Mouse (Mus musculus): ENCODE data around the gene Maml3.

Maml3 gene

DNA sequence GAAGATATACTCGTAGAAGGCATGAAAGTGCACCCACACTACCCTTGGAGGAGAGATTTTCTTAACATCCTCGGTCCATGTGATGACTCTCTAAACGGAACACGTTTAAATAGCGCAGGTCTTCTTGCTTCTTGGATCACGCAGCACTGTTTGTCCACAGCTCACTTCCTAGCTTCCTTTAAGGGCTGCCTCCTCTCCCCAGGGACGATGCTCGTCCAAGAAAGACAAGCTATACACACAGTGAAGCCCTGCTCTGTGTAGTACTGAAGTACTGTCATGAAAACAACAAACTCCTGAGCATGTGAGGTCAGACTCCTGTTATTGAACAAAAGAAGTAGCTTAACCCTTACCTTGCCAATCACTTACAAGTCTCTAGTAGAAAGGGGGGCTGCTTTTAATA, 192.7 kb downstream of the Maml3 start:
- in situ Hi-C loops (cut with MboI), result no loop called here

DNA sequence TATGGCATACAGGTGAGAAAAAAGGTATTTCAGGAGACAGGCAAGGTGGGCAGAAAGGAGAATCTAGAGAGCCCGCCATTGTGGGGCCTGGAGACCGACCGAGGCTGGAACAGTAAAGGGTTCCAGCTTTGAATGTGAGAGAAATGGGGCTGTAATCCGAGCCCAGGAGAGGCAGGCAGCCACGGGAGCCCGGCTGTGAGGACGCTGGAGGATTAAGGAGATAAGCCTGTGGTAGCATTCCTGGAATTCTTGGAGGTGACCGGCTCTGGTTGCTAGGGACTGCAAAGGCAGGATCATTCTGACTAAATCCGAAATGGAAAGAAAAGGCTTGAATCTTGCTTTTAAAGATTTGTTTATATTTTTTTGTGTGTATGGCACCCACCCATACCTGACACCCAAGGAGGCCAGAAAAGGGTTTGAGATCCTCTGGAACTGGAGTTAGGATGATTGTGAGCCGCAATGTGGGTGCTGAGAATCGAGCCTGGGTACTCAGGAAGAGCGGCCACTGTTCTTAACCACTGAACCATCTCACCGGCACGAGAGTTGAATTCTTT, 196.4 kb downstream of the Maml3 start:
- in situ Hi-C loops (cut with MboI), result no loop called here

DNA sequence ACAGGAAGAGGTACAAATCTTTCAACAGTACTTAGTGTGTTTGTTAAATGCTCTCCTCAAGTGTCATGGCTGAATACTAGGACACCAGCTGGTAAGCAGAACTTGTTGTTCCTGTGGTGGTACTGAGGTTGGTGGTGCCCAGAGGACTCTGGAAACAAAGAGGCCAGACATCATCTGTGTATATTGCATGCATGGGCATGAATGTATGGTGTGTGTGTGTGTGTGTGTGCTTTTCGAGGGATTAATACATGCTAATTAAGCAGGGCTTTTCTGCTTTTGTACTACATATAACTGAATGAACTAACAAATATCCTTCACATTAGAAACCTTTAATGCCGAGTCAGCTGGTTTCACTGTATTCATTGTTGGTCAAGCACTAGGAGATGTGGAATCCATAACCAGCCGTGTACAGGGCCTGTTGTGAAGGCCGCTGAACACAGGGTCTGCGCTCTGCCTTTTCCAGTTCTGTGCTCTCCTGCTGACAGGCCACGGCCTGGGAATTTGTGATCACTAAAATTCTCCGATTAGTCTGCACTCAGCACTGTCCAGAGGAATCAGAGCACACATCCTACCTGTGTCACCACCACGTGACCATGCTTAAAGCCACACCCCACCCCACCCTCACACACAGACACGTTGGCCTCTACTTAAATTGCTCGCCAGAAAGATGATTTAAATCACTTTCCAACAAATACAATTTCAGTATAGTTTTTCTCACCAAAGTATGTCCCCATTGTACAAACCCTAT, 197.6 kb downstream of the Maml3 start:
- in situ Hi-C loops (cut with MboI), result no loop called here

DNA sequence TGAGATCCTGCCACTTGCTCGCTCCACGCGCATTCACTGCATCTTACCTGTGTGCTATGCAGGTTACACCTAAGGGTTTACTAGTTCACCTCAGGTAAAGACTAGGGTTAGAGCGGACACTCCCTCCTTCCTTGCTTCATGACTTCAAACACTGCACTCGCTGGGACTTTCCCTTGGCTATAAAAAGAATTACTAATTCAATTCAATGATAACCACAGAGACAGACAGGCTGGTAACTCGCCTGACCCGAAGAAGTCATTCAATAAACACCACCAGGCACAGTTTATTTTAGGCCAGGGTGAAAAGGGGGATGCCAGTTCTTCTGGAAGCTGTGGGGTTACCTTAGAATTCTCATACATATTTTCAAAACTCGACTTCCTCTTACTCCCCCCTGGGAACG, 199.0 kb downstream of the Maml3 start:
- in situ Hi-C loops (cut with MboI), result no loop called here

DNA sequence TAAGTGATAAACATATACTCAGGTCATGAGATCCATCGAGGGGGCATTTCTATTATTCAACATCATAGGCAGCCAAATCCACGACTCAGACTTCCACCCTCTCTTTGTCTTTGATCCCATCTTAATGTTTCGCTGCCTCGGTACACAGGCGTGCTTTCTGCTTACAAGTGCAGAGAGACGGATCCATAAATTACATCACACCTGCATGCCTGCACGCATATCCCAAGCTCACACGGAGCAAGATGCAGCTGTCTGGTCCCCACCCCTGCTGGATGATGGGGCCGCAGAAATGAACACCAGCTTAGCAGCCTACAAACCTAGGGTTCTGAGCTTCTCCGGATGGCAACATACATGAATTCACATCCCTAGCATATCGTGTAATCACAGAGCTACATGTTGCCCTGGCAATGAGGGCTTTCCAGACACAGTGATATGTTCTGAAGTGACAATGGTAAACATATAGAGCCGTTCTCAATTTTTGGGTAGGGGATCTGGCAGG, 200.5 kb downstream of the Maml3 start:
- in situ Hi-C loops (cut with MboI), result no loop called here

DNA sequence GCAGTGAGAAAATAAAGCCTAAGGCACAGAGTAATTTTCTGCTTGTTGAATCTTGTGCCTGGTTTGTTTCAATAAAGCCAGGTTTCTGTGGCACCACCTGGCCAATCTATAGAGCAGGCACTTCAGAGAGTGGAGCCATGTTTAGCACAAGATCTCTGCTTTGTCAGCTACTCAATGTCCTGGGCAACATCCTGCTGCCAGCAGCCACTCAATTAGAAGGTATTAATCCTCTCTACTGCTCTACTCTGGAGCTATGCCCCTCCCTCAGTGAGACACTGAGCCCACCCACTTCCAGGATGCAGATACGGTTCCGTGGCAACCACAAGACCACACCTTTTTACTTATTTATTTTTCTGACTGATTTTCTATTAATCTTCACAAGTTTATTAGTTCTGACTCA, 203.7 kb downstream of the Maml3 start:
- in situ Hi-C loops (cut with MboI), result no loop called here

DNA sequence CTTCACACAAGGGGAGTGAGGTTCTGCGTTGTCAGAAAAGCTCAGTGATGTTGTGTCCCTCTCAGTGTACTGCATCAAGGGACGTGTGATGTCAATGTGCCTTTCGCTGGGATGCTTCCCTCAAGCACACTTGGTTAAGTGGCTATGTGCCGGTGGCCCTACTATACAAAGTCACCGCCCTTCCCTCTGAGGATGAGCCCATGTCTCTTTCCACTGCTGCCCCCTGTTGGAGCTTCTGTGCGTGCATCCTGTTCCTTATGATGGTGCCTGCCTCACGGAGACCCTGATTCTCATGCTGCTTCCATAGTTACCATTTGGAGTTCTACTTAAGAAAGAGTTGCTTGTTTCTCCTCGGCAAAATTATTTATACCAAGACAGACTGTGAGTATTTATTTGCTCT, 210.4 kb downstream of the Maml3 start:
- in situ Hi-C loops (cut with MboI), result no loop called here

DNA sequence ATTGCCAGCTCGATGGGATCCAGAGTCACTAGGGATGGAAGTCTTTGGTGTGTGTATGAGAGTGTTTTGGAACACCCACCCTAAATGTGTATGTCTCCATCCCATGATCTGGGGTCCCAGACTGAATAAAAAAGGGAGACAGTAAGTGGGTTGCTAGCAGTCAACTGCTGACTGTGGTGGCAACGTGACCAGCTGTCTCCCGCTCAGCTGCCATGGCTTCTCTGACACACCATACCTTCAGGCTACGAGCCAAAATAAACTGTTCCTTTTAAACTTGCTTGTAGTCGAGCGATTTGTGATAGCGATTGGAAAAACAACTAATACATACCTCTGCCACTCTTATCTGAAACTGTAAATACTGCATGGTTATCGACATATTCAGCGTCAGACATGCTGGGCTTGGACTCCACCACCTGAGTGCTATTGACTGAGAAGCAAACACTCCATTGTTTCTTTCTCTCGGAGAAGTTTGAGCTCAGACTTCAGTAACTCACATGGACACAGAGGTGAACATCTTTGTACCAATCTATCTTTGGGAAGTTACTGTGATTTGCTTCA, 213.2 kb downstream of the Maml3 start:
- in situ Hi-C loops (cut with MboI), result no loop called here

DNA sequence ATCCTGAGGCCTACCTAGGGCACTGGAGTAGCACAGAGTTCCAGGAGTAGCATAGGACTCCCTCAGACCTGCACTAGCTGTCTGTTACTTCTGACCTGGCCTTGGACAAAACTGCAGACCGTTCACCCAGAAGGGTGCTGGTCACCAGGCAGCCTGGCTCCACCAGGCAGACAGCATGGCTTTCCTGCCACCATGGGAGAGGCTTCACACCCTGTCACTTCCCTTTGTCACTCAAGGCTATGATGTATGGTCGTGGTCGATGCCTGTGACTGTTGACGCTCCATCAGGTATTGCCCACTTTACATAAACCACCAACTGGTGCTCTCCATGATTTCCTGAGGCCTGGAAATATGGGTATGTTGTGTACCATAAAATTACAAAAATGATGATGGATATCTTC, 214.7 kb downstream of the Maml3 start:
- in situ Hi-C loops (cut with MboI), result no loop called here

DNA sequence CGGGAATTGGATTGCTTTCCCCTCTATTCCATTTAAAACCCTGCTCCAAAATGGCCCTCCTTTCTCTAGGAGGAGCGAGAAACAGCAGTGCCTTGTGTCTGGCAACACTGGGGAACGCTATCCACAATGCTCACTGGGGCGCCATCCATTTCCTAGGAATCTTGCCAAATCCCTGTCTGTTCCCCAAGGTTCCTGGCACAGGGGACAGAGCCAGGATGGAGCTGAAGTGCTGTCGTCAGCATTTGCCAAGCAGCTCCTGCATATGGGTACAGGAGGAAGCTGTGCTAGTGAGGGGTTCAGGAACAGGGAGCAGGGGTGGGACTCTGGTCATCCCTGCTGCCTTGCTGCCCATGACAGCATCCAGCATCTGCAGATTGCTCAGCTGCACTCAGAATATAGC, 215.1 kb downstream of the Maml3 start:
- in situ Hi-C loops (cut with MboI), result no loop called here

DNA sequence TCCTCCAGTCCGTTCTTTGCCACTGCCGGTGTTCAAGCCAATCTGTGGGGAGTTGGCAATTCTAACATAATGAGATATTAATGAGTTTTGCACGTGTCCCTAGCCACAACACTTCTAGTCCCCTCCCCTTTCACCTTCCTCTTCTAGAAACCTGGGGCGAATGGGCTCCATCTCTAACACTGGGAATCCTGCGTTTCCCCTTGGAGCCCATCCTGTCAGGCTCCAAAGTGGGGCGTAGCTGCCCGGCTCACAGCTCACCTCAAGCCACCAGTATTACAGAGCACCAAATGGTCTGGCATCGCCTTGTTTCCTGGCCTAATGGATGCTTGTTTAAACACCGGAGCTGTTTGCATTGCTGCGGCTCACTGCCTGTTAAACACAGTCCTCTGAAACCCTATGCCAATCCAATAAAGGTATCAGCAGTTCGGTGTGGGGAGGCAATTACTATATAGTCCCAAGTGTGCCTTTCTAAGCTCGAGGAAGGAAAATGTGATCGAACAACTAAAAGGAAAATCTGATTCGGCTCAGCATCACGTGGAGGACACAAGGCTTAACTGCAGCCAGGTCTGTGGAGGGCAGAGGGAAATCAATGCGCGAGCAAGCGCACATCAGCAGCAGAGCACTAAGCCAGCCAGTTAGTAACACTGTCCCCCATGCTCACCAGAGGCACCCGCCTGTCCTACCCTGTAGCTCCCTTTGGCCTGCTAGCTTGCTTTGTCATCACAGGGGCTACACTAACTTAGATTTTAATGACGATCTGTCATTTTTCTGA, 216.0 kb downstream of the Maml3 start:
- in situ Hi-C loops (cut with MboI), result no loop called here

DNA sequence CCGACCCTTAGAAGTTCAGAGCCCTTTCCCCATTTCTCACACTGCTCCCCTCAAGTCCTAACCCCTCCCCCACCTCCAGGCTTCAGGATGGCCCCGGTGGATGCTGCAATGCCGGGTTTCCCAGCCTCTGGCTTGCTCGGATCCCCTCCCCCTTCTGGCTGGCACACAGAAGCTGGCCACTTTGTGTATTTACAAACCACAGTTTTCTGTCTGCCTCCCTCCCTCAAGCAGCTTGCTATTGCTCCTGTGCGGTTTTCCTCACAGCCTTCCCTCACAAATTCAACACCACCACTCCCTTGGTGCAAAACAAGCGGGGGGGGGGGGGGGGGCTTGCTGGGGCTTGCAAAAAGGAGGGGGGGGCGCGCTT, 216.6 kb downstream of the Maml3 start:
- in situ Hi-C loops (cut with MboI), result no loop called here

DNA sequence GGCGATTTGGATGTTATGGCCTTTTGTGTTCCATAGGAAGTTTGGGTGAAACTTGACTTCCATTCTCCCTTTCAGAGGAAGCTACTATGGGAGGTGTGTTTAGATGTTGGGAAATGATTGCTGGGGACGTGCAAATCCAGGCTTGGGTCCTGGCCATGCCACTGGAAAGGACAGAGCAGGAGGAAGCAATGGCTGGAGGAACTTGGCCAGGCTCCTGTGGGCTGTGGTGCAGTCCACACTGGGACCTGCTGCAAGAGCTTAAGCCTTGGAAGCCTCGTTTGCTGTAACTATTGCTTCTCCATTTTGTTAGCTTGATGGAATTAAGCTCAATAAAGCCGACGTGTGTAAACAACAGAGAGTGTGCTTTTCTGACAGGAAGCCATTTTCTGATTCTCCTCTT, 219.0 kb downstream of the Maml3 start:
- in situ Hi-C loops (cut with MboI), result no loop called here

DNA sequence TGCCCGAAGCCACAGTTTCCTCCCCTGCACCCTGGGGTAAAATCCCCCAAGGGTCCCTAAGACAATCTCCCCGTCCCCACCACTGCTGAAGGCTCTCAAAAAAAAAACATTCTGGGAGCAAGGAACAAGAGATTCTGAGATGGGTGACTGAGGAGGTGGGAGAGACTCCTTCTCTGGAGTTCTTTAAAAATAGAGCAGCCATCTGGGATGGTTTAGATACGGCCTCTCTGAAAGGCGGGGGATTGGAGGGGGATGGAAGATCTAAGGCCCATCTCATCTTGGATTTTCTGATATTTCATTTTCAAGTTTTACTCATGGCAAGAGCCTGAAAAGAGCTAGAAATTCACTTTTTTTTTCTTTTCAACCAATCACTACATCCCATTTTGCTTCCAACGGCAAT, 219.4 kb downstream of the Maml3 start:
- in situ Hi-C loops (cut with MboI), result no loop called here

DNA sequence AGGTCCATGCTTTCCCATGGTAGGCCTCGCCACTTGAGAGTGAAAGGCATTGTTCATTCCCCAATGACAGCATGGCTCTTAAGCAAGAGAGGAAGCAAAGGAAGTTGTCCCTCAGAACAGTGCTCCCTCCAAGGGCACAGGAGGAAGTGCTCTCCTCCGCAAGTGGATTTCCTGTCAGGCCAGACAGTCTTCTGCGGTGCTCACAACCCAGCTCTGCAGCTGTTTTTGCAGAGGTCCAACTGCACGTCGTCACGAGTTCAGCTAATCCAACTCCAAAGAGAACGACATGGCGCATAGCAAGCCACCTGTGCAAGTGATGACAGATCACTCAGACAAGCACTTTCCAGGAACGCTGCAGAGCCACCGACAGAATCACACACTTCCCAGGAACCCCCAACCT, 222.9 kb downstream of the Maml3 start:
- in situ Hi-C loops (cut with MboI), result no loop called here

DNA sequence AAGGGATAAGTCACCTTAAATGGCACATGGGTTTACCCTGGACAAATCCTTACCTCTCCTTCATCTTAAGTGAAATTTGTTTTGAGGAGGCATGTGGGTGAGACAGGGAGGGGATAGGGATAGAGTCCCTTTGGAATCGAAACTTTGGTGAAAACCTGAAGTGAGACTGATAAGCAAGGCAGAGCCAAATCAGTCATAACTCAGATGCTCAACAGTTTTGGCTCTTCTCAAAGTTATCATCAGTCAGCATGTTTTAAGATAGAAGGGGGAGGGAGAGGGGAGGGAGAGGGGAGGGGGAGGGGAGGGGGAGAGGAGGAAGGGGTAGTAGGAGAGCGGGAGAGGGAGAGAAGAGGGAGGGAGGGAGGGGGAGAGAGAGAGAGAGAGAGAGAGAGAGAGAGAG, 223.5 kb downstream of the Maml3 start:
- in situ Hi-C loops (cut with MboI), result no loop called here

DNA sequence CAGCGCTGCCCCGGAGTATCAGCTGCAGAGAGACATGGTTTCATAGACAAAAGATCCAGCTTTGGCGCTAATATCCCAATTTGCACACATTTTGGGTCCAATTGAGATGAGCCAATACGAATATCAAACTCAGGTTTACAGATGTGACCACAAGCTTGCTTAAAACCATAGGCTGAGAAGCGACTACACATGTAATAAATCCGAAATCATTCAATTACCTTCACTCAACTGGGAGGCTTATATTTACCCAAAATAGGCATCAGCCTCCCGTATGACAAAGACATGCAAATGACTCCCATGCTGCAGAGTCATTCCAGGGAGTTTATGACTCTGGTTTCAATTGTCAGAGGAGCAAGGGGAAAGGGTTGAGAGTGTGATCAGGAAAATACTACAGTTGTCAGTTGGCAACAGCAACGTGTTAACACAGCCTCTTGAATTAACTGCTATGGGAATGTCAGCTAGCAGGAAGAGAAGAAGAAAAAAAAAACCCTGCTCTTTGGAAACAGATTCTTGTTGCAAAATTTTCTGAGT, 224.3 kb downstream of the Maml3 start:
- in situ Hi-C loops (cut with MboI), result no loop called here

DNA sequence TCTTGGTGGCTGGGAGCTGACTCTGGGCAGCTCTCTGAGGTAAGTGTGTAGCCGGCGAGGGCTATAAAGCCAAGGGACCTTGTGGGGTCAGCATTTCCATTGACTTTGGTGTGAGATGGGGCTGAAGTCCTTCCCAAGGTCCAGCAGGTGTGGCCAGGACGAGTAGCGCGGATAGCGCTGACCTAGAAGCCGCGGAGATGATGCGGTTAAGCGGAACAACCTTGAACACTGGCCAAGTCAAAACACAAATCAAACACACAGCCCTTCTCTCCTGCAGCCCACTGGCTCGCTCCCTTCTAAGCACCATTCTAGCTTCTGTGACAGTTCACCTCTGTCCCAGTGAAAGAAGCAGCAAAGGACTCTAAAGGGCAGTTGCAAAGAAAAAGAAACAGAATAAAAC, 225.7 kb downstream of the Maml3 start:
- in situ Hi-C loops (cut with MboI), result no loop called here

DNA sequence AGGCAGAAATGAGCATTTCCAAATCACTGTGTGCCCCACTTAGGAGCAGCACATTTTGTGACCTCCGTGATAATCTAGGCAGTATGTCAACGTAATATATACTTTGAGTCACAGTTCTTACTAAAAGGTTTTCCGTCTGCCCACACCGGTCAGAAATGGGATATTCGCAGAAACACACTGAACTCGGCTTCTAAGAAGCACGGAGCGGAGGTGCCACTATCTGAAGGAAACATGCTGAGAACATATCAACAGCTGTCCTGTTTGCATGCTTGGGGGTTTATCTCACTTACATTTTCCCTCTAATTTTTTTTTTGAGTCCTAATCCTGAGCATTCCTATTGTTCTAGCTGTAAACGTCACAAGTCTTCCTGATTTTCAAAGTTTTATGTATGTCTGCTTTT, 226.3 kb downstream of the Maml3 start:
- in situ Hi-C loops (cut with MboI), result no loop called here

DNA sequence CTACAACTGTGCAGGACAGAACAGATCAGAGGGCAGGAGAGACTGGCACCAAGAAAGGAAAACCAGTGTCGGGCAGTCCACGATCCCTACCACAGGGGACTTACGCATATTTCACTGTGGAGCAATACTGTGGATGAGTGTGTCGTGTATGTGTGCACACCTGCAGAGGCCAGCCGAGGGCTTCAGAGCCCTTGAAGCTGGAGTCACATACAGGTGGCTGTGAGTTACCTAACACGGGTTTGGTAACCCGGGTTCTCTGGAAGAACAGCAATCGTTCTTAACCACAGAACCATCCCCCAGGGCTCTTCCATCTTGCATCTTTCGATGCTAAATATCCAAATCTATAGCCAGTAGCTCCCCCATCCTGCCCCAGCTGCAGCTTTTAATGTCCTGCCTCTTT, 228.1 kb downstream of the Maml3 start:
- in situ Hi-C loops (cut with MboI), result no loop called here

DNA sequence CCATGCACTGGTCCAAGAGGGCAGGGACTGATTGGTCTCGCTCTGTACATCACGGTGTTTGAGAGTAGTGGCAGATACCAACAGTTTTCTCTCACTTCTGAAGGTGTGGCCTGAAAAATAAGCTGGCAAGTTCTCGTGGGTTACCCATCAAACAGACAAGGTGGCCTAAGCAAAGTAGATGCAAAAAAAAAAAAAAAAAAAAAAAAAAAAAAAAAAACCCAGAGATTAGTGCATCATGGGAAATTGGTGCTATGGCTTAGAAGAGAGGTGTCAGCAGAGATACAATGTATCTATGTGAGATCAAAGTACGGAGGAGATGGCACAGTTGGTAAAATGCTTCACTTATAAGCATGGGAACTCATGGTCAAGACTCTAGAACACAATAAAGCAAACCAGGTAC, 229.2 kb downstream of the Maml3 start:
- in situ Hi-C loops (cut with MboI), result no loop called here

DNA sequence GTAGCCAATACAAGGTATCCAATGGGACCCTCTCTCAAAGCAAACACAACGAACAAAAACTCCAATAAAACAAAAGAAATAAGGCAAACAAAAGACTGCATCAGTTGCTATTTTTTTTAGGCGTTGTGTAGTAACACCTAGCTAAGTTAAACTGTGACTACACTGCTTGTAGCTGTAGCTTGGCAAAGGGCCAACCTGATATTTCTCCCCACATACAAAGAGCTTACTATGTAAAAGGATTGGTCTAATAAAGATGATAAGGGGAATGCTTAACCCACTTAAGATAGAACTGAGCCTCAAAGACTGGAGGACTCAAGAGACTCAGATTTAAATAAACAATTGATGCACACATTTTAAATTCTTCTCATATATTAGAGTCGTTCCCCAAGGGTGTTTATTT, 230.6 kb downstream of the Maml3 start:
- in situ Hi-C loops (cut with MboI), result no loop called here

DNA sequence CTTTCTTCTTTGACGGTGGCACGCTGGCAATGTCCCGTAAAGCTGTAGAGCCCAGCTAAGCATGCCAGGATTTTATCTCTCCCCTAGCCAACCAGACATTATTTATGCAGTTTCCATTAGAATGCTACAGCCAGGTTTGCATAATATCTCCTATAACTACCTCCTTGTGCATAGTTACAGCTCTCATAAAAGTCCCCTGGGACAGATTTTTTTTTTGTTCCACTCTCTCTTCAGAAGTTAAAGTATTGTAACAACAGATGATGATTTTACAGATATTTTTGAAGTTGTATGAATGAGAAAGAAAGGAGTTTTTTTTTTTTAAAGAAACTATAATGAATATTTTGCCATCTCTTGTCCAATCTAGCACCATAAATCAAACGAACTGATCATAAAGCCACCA, 232.1 kb downstream of the Maml3 start:
- in situ Hi-C loops (cut with MboI), result no loop called here

Measured in mature B cell (primary cell).